Mouse (Mus musculus) hindbrain, embryonic 13.5 days (tissue): ENCODE data around the gene Glul. TPM values are rescaled to one million over a fixed set of nuclear protein-coding genes. Genes with fewer than 3 reads are reported as not detected.

Experiments
- ATAC-seq: fragments of 200-750 bp; cut with Nextera tagmentation; 2 replicates; pipeline ENCODE4 v1.8.0; 2017; ENCODE audit warnings: moderate TSS enrichment; ENCODE audit not compliant: low FRiP score
- H3K27ac ChIP-seq: fragments of 300-500 bp; sonication (generic); 2 replicates; pipeline ENCODE4 v1.5.1; 2015; ENCODE audit warnings: inconsistent platforms, mild to moderate bottlenecking, moderate library complexity
- H3K27me3 ChIP-seq: fragments of 300-500 bp; sonication (generic); 2 replicates; pipeline ENCODE4 v1.6.1; 2015; ENCODE audit warnings: mild to moderate bottlenecking, inconsistent platforms
- H3K36me3 ChIP-seq: fragments of 300-500 bp; sonication (generic); 2 replicates; pipeline ENCODE4 v1.6.1; 2015; ENCODE audit warnings: mild to moderate bottlenecking, inconsistent platforms
- H3K4me1 ChIP-seq: fragments of 300-500 bp; sonication (generic); replicated peaks from 2 replicates; pipeline ENCODE4 v1.6.1; 2015; ENCODE audit warnings: inconsistent platforms
- H3K4me2 ChIP-seq: fragments of 300-500 bp; sonication (generic); 2 replicates; pipeline ENCODE4 v1.6.1; 2015; ENCODE audit warnings: inconsistent platforms, mild to moderate bottlenecking, moderate library complexity
- H3K4me3 ChIP-seq: fragments of 300-500 bp; sonication (generic); 2 replicates; pipeline ENCODE4 v1.5.1; 2015; ENCODE audit warnings: mild to moderate bottlenecking, inconsistent platforms
- H3K9ac ChIP-seq: fragments of 300-500 bp; sonication (generic); 2 replicates; pipeline ENCODE4 v1.6.1; 2015; ENCODE audit warnings: mild to moderate bottlenecking, inconsistent platforms
- H3K9me3 ChIP-seq: fragments of 300-500 bp; sonication (generic); 2 replicates; pipeline ENCODE4 v1.6.1; 2016; ENCODE audit warnings: inconsistent platforms
- WGBS: fragments of 180-500 bp; shearing (Covaris S2); methylation state at CpG from one replicate; pipeline ENCODE4 v1.1.7; 2015; 5-methylcytosine and 5-hydroxymethylcytosine counted together
- polyA plus RNA-seq: library from polyadenylated mRNA; unstranded; fragments of >200 nt; fragmentation: Nextera tagmentation; extraction: Ambion mirVana; gene quantifications from 2 replicates; pipeline ENCODE4 v1.2.1, GENCODE M21; 2015

Glul gene
- polyA plus RNA-seq, 1 experiment from 2014 or later, result 164 TPM

GRCm38 (mm10) chr1:153913869-153914268, 14.1 kb downstream of the Glul start:
- Histone ChIP-seq H3K9me3 (no peaks in the 10 kb centered on the region), H3K27ac (no peak overlapping the region), H3K4me1 (no peaks in the 10 kb centered on the region), H3K27me3 (no peaks in the 10 kb centered on the region), H3K4me2 (no peak overlapping the region), H3K4me3 (no peak overlapping the region), H3K9ac (no peak overlapping the region), H3K36me3 (peaks cover 27% of the 10 kb centered on the region)
- ATAC-seq, result no peak
- 89% methylated on average over 3 of the region's 3 CpGs for WGBS

DNA sequence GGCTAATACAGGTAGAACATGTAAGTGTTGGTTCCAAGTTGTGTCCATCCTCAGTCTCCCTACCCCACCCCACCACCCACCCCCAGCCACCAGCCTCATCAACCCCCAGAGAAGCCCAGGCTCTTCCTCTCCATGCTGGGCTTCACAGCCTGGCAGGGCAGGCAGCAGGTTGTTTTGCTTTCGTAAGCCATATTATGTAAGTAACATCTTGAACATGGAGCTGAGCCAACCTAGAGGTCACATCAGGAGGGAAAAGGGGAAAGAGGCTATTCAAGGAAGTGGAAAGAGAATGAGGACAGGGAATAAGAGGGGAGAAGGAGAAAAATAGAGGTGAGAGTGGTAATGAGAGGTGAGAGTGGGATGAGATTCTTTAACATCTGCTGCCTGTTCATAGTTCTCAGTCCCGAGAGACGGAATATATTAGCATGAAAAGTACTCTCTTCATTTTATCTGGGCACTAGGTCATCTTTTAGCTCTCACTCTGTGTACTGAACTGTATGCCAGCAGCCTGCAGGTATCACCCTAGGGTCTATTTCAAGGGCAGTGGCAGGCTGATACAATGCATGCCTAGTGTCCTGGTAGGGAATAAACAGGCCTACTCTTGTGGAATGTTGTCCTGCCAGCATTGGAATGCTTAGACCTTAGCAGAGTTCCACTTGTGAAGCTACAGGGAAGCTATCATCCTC, 18.9 kb downstream of the Glul start:
- ATAC-seq, result no peak
- H3K27me3 ChIP-seq, result no peaks in the 10 kb centered on the region
- WGBS, result 78% methylated on average over 3 of the region's 3 CpGs
- H3K36me3 ChIP-seq, result no peaks in the 10 kb centered on the region
- no peak overlapping the region for H3K4me2 ChIP-seq
- H3K27ac ChIP-seq, result no peak overlapping the region
- no peak overlapping the region for H3K9ac ChIP-seq
- H3K4me1 ChIP-seq, result no peaks in the 10 kb centered on the region
- no peak overlapping the region for H3K4me3 ChIP-seq
- H3K9me3 ChIP-seq, result no peaks in the 10 kb centered on the region

GRCm38 (mm10) chr1:153921642-153922041, 21.9 kb downstream of the Glul start:
- WGBS, result 94% methylated on average over 3 of the region's 3 CpGs

DNA sequence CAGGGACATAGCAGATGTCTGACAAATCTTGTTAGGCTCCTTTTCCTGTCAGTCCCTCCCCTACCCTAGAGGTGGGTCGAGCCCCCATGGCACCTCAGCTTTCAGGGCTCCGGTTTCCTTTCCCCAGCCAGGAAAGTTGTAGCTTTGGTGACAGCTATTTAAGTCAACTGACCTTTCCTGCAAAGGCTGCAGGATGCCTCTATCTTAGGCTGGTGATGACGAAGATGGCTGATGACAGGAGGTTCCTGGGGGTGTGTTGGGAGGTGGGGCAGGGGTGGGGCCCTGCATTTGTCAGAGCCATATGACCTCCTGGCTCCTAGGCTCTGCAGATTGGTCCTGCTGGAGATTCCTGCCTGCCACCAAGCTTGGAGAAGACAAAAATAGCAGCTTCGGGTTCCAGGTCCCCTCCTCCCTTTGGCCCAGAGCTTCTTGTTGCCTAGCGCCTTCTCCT, 22.9 kb downstream of the Glul start:
- Histone ChIP-seq H3K4me1 (no peaks in the 10 kb centered on the region), H3K27me3 (no peaks in the 10 kb centered on the region), H3K9me3 (no peaks in the 10 kb centered on the region), H3K4me3 (no peak overlapping the region), H3K4me2 (no peak overlapping the region), H3K9ac (no peak overlapping the region), H3K36me3 (no peaks in the 10 kb centered on the region), H3K27ac (no peak overlapping the region)
- ATAC-seq, result no peak
- 58% methylated on average over 5 of the region's 5 CpGs for WGBS

More at GRCm38 (mm10) chr1:153921642-153922041, 21.9 kb downstream of the Glul start:
- Histone ChIP-seq H3K27ac (no peak overlapping the region), H3K4me2 (no peak overlapping the region), H3K4me3 (no peak overlapping the region), H3K4me1 (no peaks in the 10 kb centered on the region), H3K36me3 (no peaks in the 10 kb centered on the region), H3K27me3 (no peaks in the 10 kb centered on the region), H3K9ac (no peak overlapping the region), H3K9me3 (no peaks in the 10 kb centered on the region)
- no peak for ATAC-seq

- Histone ChIP-seq H3K27ac (no peak overlapping the region), H3K4me2 (no peak overlapping the region), H3K4me3 (no peak overlapping the region), H3K36me3 (no peaks in the 10 kb centered on the region), H3K4me1 (no peaks in the 10 kb centered on the region), H3K27me3 (no peaks in the 10 kb centered on the region), H3K9me3 (no peaks in the 10 kb centered on the region), H3K9ac (no peak overlapping the region)
- WGBS, result 88% methylated on average over 6 of the region's 6 CpGs
- no peak for ATAC-seq
Observed at GRCm38 (mm10) chr1:153924395-153925385, 24.9 kb downstream of the Glul start.

DNA sequence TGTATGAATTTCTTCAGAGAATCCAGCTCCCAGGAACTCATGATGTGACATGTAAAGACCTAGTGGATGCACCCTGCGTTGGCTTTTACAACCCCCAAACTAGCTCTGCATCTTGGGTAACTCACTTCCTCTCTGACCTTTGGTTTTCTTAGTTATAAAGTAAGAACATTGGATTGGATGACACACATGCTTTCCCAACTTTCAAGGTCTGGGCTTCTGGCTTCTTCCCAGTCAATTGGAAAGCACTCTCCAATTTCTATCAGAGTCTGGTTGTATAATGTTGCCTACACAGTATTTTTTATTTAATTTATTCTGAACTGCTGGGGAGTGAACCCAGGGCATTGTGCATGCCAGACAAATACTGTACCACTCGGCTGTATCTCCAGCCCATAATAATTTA, 30.7 kb downstream of the Glul start:
- Histone ChIP-seq H3K9ac (no peak overlapping the region), H3K27ac (no peak overlapping the region), H3K27me3 (no peaks in the 10 kb centered on the region), H3K36me3 (no peaks in the 10 kb centered on the region), H3K4me2 (no peak overlapping the region), H3K4me3 (no peak overlapping the region), H3K4me1 (no peaks in the 10 kb centered on the region), H3K9me3 (no peaks in the 10 kb centered on the region)
- WGBS, result 88% methylated on average over 2 of the region's 2 CpGs
- ATAC-seq, result no peak

DNA sequence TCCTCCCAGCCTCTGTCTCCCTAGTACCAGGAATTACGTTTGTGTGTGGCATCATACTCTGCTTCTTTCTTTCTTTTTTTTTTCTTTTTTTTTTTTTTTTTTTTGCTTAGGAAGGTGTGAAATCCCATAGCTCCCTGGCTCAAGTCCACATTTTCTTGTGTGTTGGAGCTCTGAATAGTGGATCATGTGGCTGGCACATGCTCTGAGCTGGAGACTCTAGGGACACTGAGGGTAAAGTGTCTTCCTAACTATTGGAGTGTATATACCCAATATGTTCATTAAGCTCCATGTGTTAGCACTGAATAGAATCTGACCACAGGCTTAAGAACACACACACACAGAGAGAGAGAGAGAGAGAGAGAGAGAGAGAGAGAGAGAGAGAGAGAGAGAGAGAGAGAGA, 34.0 kb downstream of the Glul start:
- H3K4me2 ChIP-seq, result no peak overlapping the region
- WGBS, result 70% methylated on average over 1 of the region's 1 CpGs
- ATAC-seq, result no peak
- H3K4me1 ChIP-seq, result no peaks in the 10 kb centered on the region
- no peaks in the 10 kb centered on the region for H3K27me3 ChIP-seq
- H3K9me3 ChIP-seq, result no peaks in the 10 kb centered on the region
- H3K27ac ChIP-seq, result no peak overlapping the region
- no peak overlapping the region for H3K4me3 ChIP-seq
- H3K36me3 ChIP-seq, result no peaks in the 10 kb centered on the region
- H3K9ac ChIP-seq, result no peak overlapping the region

- Histone ChIP-seq H3K4me2 (no peak overlapping the region), H3K9me3 (no peaks in the 10 kb centered on the region), H3K4me1 (no peaks in the 10 kb centered on the region), H3K36me3 (no peaks in the 10 kb centered on the region), H3K9ac (no peak overlapping the region), H3K27ac (no peak overlapping the region), H3K27me3 (no peaks in the 10 kb centered on the region), H3K4me3 (no peak overlapping the region)
- ATAC-seq, result no peak
- 76% methylated on average over 12 of the region's 12 CpGs for WGBS
Observed at GRCm38 (mm10) chr1:153935844-153936380, 36.2 kb downstream of the Glul start.

DNA sequence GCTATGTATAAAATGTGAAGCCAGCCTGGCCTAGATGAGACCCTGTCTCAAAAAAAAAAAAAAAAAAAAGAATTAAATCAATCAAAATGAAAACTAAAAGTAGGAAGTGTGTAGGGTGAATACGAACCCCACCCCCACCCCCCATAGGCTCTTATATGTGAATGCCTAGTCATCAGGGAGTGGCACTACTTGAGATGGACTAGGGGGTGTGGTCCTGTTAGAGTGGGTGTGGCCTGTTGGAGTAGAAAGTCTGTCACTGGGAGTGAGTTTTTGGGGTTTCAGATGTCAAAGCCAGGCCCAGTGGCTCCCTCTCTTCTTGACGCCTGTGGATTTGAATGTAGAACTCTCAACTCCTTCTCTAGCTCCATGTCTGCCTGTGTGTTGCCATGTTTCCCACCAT, 37.3 kb downstream of the Glul start:
- no peak overlapping the region for H3K4me3 ChIP-seq
- ATAC-seq, result no peak
- H3K36me3 ChIP-seq, result no peaks in the 10 kb centered on the region
- H3K27ac ChIP-seq, result no peak overlapping the region
- H3K9me3 ChIP-seq, result no peaks in the 10 kb centered on the region
- no peaks in the 10 kb centered on the region for H3K27me3 ChIP-seq
- no peaks in the 10 kb centered on the region for H3K4me1 ChIP-seq
- H3K4me2 ChIP-seq, result no peak overlapping the region
- WGBS, result 97% methylated on average over 2 of the region's 2 CpGs
- no peak overlapping the region for H3K9ac ChIP-seq

DNA sequence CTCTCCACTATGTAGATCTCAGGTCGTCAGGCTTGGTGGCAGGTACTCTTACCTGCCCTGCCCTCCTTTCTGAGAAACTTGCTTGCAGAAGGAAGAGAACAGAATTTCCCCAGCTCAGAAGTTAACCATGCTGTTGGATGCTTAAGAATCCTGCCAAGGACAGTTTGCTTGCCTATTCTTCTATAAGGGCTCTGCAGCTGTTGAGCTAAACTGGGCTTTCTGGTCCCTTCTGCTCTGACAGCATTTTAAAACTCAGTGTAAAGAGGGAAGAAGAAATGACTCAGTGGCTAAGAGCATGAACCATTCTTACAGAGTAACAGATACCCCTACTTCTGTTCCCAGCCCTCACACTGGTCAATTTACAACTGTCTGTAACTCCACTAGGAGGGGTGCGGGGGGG, 41.2 kb downstream of the Glul start:
- Histone ChIP-seq H3K27me3 (no peaks in the 10 kb centered on the region), H3K9me3 (no peaks in the 10 kb centered on the region), H3K36me3 (no peaks in the 10 kb centered on the region), H3K27ac (no peak overlapping the region), H3K9ac (no peak overlapping the region), H3K4me1 (no peaks in the 10 kb centered on the region), H3K4me3 (no peak overlapping the region), H3K4me2 (no peak overlapping the region)
- ATAC-seq, result no peak
- 90% methylated on average over 2 of the region's 2 CpGs for WGBS

GRCm38 (mm10) chr1:153945181-153945580, 45.4 kb downstream of the Glul start:
- H3K4me3 ChIP-seq, result no peak overlapping the region
- H3K9ac ChIP-seq, result no peak overlapping the region

DNA sequence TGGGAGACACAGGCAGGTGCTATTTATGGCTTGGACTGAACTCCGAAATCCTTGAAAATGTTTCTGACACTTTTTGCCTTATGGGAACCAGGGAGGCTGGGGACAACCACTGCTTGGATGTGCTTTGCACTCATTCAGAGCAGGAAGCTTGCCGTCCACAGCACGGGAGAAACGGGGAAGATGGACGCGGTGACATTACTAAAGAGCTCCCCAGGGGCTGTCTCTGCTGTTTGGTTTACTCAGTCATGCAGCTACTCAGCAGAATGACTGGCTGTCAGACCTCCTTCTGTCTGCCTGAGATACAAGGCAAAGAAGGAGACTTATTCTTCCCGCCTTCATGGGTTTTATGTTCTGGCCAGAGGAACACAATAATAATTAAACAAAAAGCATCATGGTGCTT, 47.2 kb downstream of the Glul start:
- Histone ChIP-seq H3K9me3 (no peaks in the 10 kb centered on the region), H3K4me3 (no peak overlapping the region), H3K27me3 (no peaks in the 10 kb centered on the region), H3K4me1 (peaks cover 8% of the 10 kb centered on the region; the same call in 1 of the 2 replicates), H3K36me3 (no peaks in the 10 kb centered on the region), H3K9ac (no peak overlapping the region), H3K4me2 (no peak overlapping the region), H3K27ac (no peak overlapping the region)
- WGBS, result 19% methylated on average over 7 of the region's 7 CpGs
- ATAC-seq, result no peak

More at GRCm38 (mm10) chr1:153945181-153945580, 45.4 kb downstream of the Glul start:
- WGBS, result 64% methylated on average over 5 of the region's 5 CpGs
- Histone ChIP-seq H3K4me1 (peaks cover 8% of the 10 kb centered on the region; the same call in 1 of the 2 replicates), H3K27ac (no peak overlapping the region), H3K4me2 (no peak overlapping the region), H3K27me3 (no peaks in the 10 kb centered on the region), H3K36me3 (no peaks in the 10 kb centered on the region), H3K9me3 (no peaks in the 10 kb centered on the region)
- ATAC-seq, result no peak
